Mouse (Mus musculus): Measurements from ENCODE around the gene Smu1. TPM values are rescaled to one million over a fixed set of nuclear protein-coding genes. Genes with fewer than 3 reads are reported as not detected.
A peak's percentile ranks its signal among the peaks of the same experiment; 100 is the strongest.

The Smu1 gene
- polyA plus RNA-seq, 1 experiment from 2014 or later: 59.9 TPM

DNA sequence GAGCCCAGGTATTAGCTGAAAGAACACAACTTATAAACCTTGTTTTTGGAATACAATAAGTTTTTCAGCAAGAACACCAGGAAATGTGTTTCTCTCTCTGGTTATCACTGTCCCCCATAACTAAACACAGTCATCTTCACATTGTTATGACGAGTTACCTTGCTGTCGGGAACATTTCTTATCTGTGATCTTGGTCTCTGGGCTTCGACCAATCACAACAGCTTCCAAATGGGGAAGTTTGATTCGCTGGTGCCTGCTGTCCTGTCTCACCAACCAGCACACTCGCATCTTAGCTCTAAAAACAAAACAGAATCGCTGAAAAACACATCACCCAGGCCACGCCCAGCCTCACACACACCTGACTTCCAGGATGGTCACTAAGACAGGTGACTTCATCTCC, 60.7 kb downstream of the Smu1 start:
- Histone ChIP-seq H3K4me1 (ENCODE audit: control insufficient read depth, low read depth, low read length) (peaks cover 6% of the 10 kb centered on the region), H3K36me3 (ENCODE audit: control insufficient read depth, insufficient read depth) (peaks cover 11% of the 10 kb centered on the region), H3K9ac (ENCODE audit: low read depth, low read length) (no peak overlapping the region), H3K27ac (ENCODE audit: low read length) (no peak overlapping the region), H3K4me2 (ENCODE audit: low read depth, low read length) (no peak overlapping the region), H3K27me3 (ENCODE audit: control insufficient read depth, insufficient read depth, low read depth, low read length) (no peaks in the 10 kb centered on the region), H3K4me3 (ENCODE audit: low read depth, low read length) (no peak overlapping the region), H3K9me3 (replicated peaks; ENCODE audit: control insufficient read depth, low read length) (no peaks in the 10 kb centered on the region)
- ATAC-seq (ENCODE audit: low read depth): no peak
- WGBS (ENCODE audit: insufficient replicate concordance): 46% methylated on average over 7 of the region's 7 CpGs

DNA sequence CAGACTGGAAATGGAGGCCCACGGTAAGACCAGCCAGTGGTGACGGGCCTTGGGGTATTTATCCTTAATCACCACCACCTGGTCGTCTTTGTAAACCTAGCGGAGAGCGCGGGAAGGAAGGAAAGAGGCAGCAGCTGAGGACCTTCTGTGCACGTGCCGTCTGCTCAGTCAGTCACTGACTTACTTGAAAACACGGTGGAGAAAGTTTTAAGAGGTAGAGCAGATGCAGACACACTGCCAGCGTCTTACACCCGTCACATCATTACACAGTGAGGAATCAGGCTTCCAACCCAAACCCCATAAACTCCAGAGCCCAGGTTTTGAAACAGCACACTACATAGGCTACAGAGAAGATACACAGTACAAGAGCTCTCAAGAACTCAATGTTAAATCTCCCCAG, 66.6 kb downstream of the Smu1 start:
- Histone ChIP-seq H3K9me3 (replicated peaks; ENCODE audit: control insufficient read depth, low read length) (no peaks in the 10 kb centered on the region), H3K27me3 (ENCODE audit: control insufficient read depth, insufficient read depth, low read depth, low read length) (no peaks in the 10 kb centered on the region), H3K9ac (ENCODE audit: low read depth, low read length) (no peak overlapping the region), H3K36me3 (ENCODE audit: control insufficient read depth, insufficient read depth) (peaks cover 13% of the 10 kb centered on the region), H3K4me1 (ENCODE audit: control insufficient read depth, low read depth, low read length) (no peaks in the 10 kb centered on the region), H3K4me2 (ENCODE audit: low read depth, low read length) (no peak overlapping the region), H3K27ac (ENCODE audit: low read length) (no peak overlapping the region), H3K4me3 (ENCODE audit: low read depth, low read length) (no peak overlapping the region)
- ATAC-seq (ENCODE audit: low read depth): no peak
- 84% methylated on average over 11 of the region's 11 CpGs for WGBS (ENCODE audit: insufficient replicate concordance)

MicroRNAs within 50 kb of the gene (microRNA counts, 519-probe panel; counts per million panel counts)
- 2,295 counts per million, percentile 47 among the panel's probes with 10 or more counts for microRNA mmu-miR-207

Small RNA genes lying within 50 kb of the gene (microRNA-seq; reads per million reads assigned to microRNA genes)
- gene Mir207: not detected

Other genes starting within 250 kb of the Smu1 start
- gene Aptx, start 54.7 kb downstream of the Smu1 start, polyA plus RNA-seq (2015; fragmentation: Nextera tagmentation; extraction: Ambion mirVana): 7.9 and 8.1 TPM in 2 replicates
- gene Dnaja1, start 35.8 kb downstream of the Smu1 start, polyA plus RNA-seq (2015; fragmentation: Nextera tagmentation; extraction: Ambion mirVana): 103 and 120 TPM in 2 replicates
- 29.7 and 32.6 TPM in 2 replicates for gene B4galt1, start 96.1 kb upstream of the Smu1 start, polyA plus RNA-seq (2015; fragmentation: Nextera tagmentation; extraction: Ambion mirVana)
- 0.90 and 2.9 TPM in 2 replicates for gene Spink4, start 162.1 kb upstream of the Smu1 start, polyA plus RNA-seq (2015; fragmentation: Nextera tagmentation; extraction: Ambion mirVana)
- gene Bag1, start 190.4 kb upstream of the Smu1 start, polyA plus RNA-seq (2015; fragmentation: Nextera tagmentation; extraction: Ambion mirVana): 99.7 and 103 TPM in 2 replicates
- gene Chmp5, start 190.5 kb upstream of the Smu1 start, polyA plus RNA-seq (2015; fragmentation: Nextera tagmentation; extraction: Ambion mirVana): 41.8 and 44.6 TPM in 2 replicates
- 30.5 and 31.5 TPM in 2 replicates for gene Nfx1, start 213.0 kb upstream of the Smu1 start, polyA plus RNA-seq (2015; fragmentation: Nextera tagmentation; extraction: Ambion mirVana)

All from liver, embryonic 16.5 days (tissue).